Mouse (Mus musculus): Measurements from ENCODE around the gene Slc36a3.
"Not testable (repeated sequence)": the region's sequence is repeated elsewhere in the genome, so short reads cannot be mapped to it uniquely, and the experiment has no call there.

The Slc36a3 gene

DNA sequence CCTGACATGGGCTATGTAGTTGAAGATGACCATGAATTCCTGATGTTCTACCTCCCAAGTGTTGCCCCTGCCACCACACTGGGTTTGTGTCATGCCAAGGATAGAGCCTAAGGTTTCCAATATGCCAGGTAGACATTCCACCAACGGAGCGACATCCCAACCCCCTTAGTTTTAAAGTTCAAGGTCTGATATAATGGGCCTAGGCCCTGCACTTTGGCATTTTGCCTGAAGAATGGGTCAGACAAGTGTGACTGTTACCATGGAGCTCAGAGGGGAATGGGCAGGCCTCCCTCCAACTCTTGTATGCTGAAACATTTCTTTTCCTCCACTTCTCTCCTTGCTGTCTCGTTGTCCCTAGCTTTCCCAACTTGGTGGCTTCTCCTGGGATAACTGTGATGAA is 48.3 kb downstream of the Slc36a3 start:
- DNase-seq: no peak

DNA sequence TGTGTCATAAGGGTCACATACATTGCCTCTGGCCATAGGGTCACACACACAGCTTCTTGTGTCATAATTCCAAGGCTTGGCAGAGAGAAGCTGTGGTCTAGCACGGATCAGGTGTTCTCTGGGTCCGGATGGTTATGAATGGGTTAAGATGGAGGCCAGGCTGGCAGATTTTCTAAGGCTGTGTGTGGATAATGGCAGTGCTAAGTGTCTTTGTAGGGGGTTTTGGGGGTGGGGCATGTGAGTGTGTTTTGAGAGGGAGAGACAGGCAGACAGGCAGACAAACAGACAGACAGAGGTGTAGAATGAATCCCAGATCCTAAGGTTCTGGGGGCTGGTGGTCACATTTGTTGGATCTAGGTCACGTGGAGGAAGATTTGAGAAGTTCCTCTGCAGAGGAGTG is 49.5 kb downstream of the Slc36a3 start:
- no peak for DNase-seq

GRCm38 (mm10) chr11:55099868-55100267 is 51.6 kb downstream of the Slc36a3 start:
- no peak for DNase-seq

GRCm38 (mm10) chr11:55099019-55099771 is 52.3 kb downstream of the Slc36a3 start:
- DNase-seq: no peak

GRCm38 (mm10) chr11:55098189-55098915 is 53.2 kb downstream of the Slc36a3 start:
- no peak for DNase-seq

- peak; percentile 95 for DNase-seq
Observed at GRCm38 (mm10) chr11:55097463-55098188, 53.9 kb downstream of the Slc36a3 start, which contains the start of gene Gm2a. TSS of gene Gm2a (plus strand) at chr11:55098115.

DNA sequence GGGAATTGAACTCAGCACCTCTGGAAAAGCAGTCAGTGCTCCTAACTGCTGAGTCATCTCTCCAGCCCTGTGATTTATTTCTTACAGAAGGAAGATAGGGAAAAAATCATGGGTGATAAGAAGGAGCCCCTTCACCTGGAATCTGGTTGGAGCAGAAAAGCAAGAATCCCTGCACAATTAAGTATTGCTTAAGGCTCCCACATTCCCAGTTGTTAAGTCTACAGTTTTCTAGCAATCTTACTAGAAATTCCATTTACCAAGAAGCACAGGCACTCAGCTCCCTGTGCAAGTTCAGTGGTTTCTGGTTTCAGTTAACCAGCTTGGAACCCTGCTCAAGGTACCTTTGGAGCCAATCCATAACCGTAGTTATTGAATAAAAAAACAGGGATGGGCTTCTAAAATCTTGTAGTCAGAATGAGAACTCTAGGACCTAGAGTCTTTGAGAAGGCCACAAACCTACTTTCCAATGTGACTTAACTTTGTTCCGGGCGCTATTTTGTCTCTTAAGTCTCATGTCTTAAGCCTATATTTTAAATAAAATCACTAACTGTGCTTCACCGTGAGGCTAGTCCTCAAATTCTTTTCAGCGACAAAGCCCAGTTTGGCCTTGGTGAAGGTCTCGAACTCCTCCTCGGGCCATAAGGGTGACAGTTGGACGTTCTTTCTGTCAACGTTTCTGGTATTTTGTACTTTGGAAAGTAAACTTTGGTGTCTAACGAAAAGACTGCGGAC is 54.6 kb downstream of the Slc36a3 start:
- DNase-seq: no peak

DNA sequence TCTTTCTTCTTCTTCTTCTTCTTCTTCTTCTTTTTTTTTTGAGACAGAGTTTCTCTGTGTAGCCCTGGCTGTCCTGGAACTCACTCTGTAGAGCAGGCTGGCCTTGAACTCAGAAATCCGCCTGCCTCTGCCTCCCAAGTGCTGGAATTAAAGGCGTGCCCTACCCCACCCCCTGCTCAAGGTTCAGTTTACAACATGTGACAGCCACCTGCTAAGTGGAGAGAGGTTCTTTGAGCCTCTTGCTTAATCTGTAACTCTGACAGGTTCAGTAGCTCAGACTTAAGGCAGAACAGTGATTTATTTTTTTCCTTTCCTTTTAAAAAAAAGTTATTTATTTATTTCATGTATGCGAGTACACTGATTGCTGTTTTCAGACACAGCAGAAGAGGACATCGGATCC is 55.2 kb downstream of the Slc36a3 start:
- DNase-seq: not testable (repeated sequence)

DNA sequence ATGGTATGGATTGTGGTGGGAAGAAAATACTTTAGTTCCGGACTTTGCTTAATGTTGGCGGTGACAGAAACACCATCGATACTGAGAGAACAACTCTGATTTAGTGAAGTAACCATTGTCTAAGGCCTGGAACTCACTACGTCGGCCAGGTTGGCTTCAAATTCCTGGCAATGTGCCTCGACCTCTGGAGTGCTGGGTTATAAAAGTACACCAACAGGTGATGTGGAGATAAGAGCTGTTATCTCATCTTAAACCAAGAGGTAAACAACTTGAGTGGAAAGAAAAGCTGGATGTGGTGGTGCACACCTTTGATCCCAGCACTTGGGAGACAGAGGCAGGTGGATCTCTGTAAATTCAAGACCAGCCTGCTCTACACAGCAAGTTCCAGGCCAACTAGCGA is 58.4 kb downstream of the Slc36a3 start:
- DNase-seq: no peak

DNA sequence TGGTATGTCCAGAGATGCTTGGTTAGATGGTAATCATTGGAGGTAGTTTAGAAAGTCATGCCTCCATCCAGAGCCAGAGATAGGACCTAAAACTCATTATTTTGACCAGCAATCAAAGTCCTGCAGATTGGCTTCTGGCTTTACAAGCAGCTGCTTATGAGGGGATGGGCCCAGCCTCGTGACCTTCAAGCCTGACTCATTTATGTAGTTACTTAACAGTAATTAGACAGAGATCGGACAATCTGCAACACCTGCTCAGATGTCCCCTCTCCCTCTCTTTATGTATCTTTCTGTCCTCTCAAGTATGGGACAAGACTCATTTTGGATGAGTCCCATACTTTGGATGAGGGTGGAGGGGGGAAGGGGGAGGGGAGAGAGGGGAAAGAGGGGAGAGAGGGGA is 61.6 kb downstream of the Slc36a3 start:
- DNase-seq: no peak

- DNase-seq: peak; percentile 69
Observed at GRCm38 (mm10) chr11:55087006-55087405, 64.5 kb downstream of the Slc36a3 start.

GRCm38 (mm10) chr11:55085396-55085795 is 66.1 kb downstream of the Slc36a3 start:
- no peak for DNase-seq

DNA sequence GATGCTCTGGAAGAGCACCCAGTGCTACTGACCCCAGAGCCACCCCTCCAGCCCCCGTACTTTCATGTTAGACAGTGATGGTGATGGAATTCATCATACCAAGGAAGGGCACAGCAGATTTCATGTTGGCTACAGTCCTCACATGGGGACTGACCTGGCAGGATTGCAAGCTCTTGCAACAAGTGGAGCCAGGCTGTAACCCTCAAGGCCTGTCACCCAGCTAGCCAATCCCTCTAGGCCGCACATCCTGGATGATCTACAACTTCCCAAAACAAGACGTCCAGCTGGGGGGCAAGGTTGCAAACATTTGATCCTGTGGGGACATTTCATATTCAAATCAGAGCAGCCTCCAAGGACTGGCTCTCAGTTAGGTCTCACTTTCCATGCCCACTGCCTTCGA is 66.9 kb downstream of the Slc36a3 start:
- DNase-seq: no peak

GRCm38 (mm10) chr11:55081206-55081605 is 70.3 kb downstream of the Slc36a3 start:
- no peak for DNase-seq

DNA sequence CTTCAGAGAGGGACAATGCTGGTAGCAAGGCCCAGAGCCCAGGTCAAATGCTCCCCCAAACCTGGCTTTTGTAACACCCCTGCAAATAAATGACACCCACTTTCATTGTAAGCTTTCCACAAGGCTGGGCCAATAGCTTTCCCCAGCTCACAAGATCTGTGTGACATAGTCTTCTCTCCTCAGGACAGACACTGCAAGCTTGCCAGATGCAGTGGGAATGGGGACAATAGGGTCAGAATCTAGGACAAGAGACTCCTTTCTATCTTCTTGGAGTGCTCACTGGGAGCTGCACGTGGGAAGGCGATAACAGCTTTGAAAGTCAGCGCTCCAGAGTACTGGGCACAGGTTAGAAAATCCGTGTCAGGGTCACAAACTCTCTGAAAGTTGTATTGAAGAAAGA is 72.3 kb downstream of the Slc36a3 start:
- no peak for DNase-seq

- DNase-seq: no peak
Observed at GRCm38 (mm10) chr11:55078502-55078901, 73.0 kb downstream of the Slc36a3 start.

GRCm38 (mm10) chr11:55077331-55078231 is 73.9 kb downstream of the Slc36a3 start, which contains the start of gene Ccdc69:
TSS of gene Ccdc69 (minus strand) at chr11:55078131.
- DNase-seq: peak; percentile 48

GRCm38 (mm10) chr11:55076234-55076633 is 75.3 kb downstream of the Slc36a3 start:
- no peak for DNase-seq

DNA sequence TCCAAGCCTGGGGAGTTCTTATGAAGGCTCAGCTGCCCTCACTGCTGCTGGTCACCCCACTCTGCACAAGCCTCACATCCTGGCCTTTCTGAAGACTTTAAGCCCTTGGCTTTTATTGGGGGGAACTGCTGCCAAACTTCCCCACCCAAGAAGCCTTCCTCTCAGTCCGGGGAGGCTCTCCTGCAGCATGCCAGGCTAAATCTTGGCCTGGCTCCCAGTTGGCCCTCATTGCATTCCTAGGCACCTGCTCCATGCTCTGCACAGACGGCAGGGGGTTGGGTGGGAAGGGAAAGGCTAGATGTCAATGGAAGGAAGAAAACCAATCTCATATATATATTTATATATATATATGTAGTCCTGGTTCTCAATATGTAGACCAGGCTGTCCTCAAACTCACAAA is 75.9 kb downstream of the Slc36a3 start:
- peak; percentile 74 for DNase-seq
